Mouse (Mus musculus) 3T3-L1 (cell line): ENCODE measurements at regions not wholly inside any gene's neighbourhood (a gene's known extent, or its start where the extent isn't known, plus 50 kb on each side); places are given as distances from the start of the nearest gene placed in this dataset.
"Not testable (repeated sequence)": the region's sequence is repeated elsewhere in the genome, so short reads cannot be mapped to it uniquely, and the experiment has no call there.

Experiments
- DNase-seq: peaks from one replicate; pipeline ENCODE4 v3.0.0-alpha.2; 2015; ENCODE audit warnings: low read depth, low spot score

GRCm38 (mm10) chr1:98586470-98586869, 165.5 kb downstream of the Slco6d1 start:
- no peak for DNase-seq

GRCm38 (mm10) chr1:98589216-98589959, 168.5 kb downstream of the Slco6d1 start:
- DNase-seq: peak; percentile 66

- not testable (repeated sequence) for DNase-seq
Observed at GRCm38 (mm10) chr1:98591001-98591400, 170.1 kb downstream of the Slco6d1 start.
